24 mouse cellular contexts compared by ENCODE assay signal in genomic region chr17:25900193-25900592, GRCm38 (mm10). TPM values are rescaled to one million over a fixed set of nuclear protein-coding genes. Genes with fewer than 3 reads are reported as not detected.
"Had no signal": no experiment of that assay in that cellular context is flagged by ENCODE, and none has a peak within 500 bp of the region (broad histone marks: within the 10 kb centered on the region; RNA-seq: fewer than 3 reads in every experiment).

No protein-coding gene starts in this region.

- H3K27ac ChIP-seq: limb, embryonic 10.5 days; limb, embryonic 13.5 days; liver, embryonic 15.5 days; midbrain, embryonic 15.5 days; neural tube, embryonic 13.5 days had no signal

- H3K4me3 ChIP-seq: limb, embryonic 10.5 days; limb, embryonic 13.5 days; liver, embryonic 15.5 days; midbrain, embryonic 15.5 days; myocyte; neural tube, embryonic 13.5 days had no signal

- ATAC-seq: midbrain, embryonic 15.5 days had no signal

- DNase-seq: kidney, adult 18-20 months; kidney, adult 9 months; kidney, postnatal 14 days; kidney, postnatal 4 days; layer of hippocampus, adult 9-11 months; layer of hippocampus, postnatal 36 days; liver; lung, adult 2 months; lung, postnatal 14 days; lung, postnatal 4 days; retina, postnatal 1 day; right cerebral cortex, postnatal 25 days; spleen, adult 18-20 months; thymus, adult 2 months; thymus, postnatal 14 days; thymus, postnatal 4 days had no signal

- H3K9ac ChIP-seq: limb, embryonic 13.5 days; liver, embryonic 15.5 days; midbrain, embryonic 15.5 days; neural tube, embryonic 13.5 days had no signal

- H3K4me2 ChIP-seq: limb, embryonic 13.5 days; liver, embryonic 15.5 days; midbrain, embryonic 11.5 days; midbrain, embryonic 15.5 days; neural tube, embryonic 13.5 days had no signal

- H3K9me3 ChIP-seq: limb, embryonic 10.5 days; limb, embryonic 13.5 days; liver, embryonic 15.5 days; midbrain, embryonic 15.5 days; neural tube, embryonic 13.5 days had no signal

- H3K27me3 ChIP-seq: limb, embryonic 13.5 days; liver, embryonic 15.5 days; midbrain, embryonic 15.5 days; neural tube, embryonic 13.5 days had no signal

- H3K36me3 ChIP-seq: midbrain, embryonic 15.5 days had no signal

- H3K4me1 ChIP-seq: limb, embryonic 13.5 days had no signal

RNA-seq across cellular contexts. Expression of gene Mcrip2, which starts 31.6 kb away (rescaled TPM):
- total RNA-seq: neutrophil, adult 5-6 weeks had no signal
